Mouse (Mus musculus) neural tube, postnatal 0 days (tissue): ENCODE data around the gene Parp11. TPM values are rescaled to one million over a fixed set of nuclear protein-coding genes. Genes with fewer than 3 reads are reported as not detected.

Experiments used
- polyA plus RNA-seq: library from polyadenylated mRNA; unstranded; fragments of >200 nt; fragmentation: Nextera tagmentation; extraction: Ambion mirVana; gene quantifications from 2 replicates; pipeline ENCODE4 v1.2.1, GENCODE M21; 2015

Parp11 gene
- polyA plus RNA-seq, result 35.3 and 40.7 TPM in 2 replicates

GRCm38 (mm10) chr6:127446436-127446890, at the start of gene Parp11:
TSS of gene Parp11 (plus strand) at chr6:127446840.

Other genes starting within 250 kb of the Parp11 start
- gene Cracr2a, start 114.5 kb downstream of the Parp11 start, polyA plus RNA-seq, result 0.98 TPM in 2 replicates